Mouse (Mus musculus) large intestine, adult 2 months (tissue): ENCODE data around the gene Anks1b. TPM values are rescaled to one million over a fixed set of nuclear protein-coding genes. Genes with fewer than 3 reads are reported as not detected.
A peak's percentile ranks its signal among the peaks of the same experiment; 100 is the strongest.

Experiments
- DNase-seq: peaks from one replicate; pipeline ENCODE4 v3.0.0-alpha.2; 2012; ENCODE audit warnings: low read depth, low spot score
- WGBS: fragments of 180-500 bp; shearing (Covaris S2); methylation state at CpG from one replicate; pipeline ENCODE4 v1.1.7; 2018; 5-methylcytosine and 5-hydroxymethylcytosine counted together
- polyA plus RNA-seq: library from polyadenylated mRNA; depleted of rRNA; stranded (reverse); fragments of >200 nt; gene quantifications from 2 replicates; pipeline ENCODE4 v1.2.3, GENCODE M21; 2012

Gene Anks1b
- polyA plus RNA-seq, 1 experiment, result 0.17 TPM

- DNase-seq, result no peak
- 50% methylated on average over 1 of the region's 1 CpGs for WGBS
These were observed 73.5 kb downstream of the Anks1b start for GRCm38 (mm10) chr10:89946636-89947349.

- DNase-seq, result no peak
- 74% methylated on average over 4 of the region's 4 CpGs for WGBS
These were observed 101.1 kb downstream of the Anks1b start for GRCm38 (mm10) chr10:89974361-89974760.

GRCm38 (mm10) chr10:89975431-89975841 is 102.1 kb downstream of the Anks1b start:
- WGBS, result 68% methylated on average over 3 of the region's 3 CpGs
- DNase-seq, result no peak

GRCm38 (mm10) chr10:89976577-89976976 is 103.3 kb downstream of the Anks1b start:
- no peak for DNase-seq
- WGBS, result 89% methylated on average over 3 of the region's 3 CpGs

- no peak for DNase-seq
- 78% methylated on average over 5 of the region's 5 CpGs for WGBS
These were observed 120.9 kb downstream of the Anks1b start for GRCm38 (mm10) chr10:89994171-89994570.

- WGBS, result 36% methylated on average over 6 of the region's 6 CpGs
- DNase-seq, result no peak
These were observed 122.5 kb downstream of the Anks1b start for GRCm38 (mm10) chr10:89995621-89996428.

GRCm38 (mm10) chr10:90003980-90004729 is 130.8 kb downstream of the Anks1b start:
- no peak for DNase-seq
- 82% methylated on average over 3 of the region's 3 CpGs for WGBS

- WGBS, result 78% methylated on average over 9 of the region's 9 CpGs
These were observed 131.6 kb downstream of the Anks1b start for GRCm38 (mm10) chr10:90004882-90005281.

GRCm38 (mm10) chr10:90033037-90033436 is 159.7 kb downstream of the Anks1b start:
- 71% methylated on average over 14 of the region's 14 CpGs for WGBS
- no peak for DNase-seq

More at GRCm38 (mm10) chr10:90004882-90005281, 131.6 kb downstream of the Anks1b start:
- no peak for DNase-seq

- WGBS, result 16% methylated on average over 5 of the region's 5 CpGs
These were observed 170.0 kb downstream of the Anks1b start for GRCm38 (mm10) chr10:90043287-90043686.

GRCm38 (mm10) chr10:90043773-90044172 is 170.5 kb downstream of the Anks1b start:
- no peak for DNase-seq
- WGBS, result 44% methylated on average over 2 of the region's 2 CpGs

More at GRCm38 (mm10) chr10:90043287-90043686, 170.0 kb downstream of the Anks1b start:
- no peak for DNase-seq

- DNase-seq, result no peak
- 88% methylated on average over 8 of the region's 8 CpGs for WGBS
These were observed 170.9 kb downstream of the Anks1b start for GRCm38 (mm10) chr10:90044229-90044628.

GRCm38 (mm10) chr10:90068651-90069050 is 195.3 kb downstream of the Anks1b start:
- 56% methylated on average over 4 of the region's 4 CpGs for WGBS
- no peak for DNase-seq

- 88% methylated on average over 9 of the region's 9 CpGs for WGBS
- no peak for DNase-seq
These were observed 204.6 kb downstream of the Anks1b start for GRCm38 (mm10) chr10:90077930-90078329.

GRCm38 (mm10) chr10:90081151-90081550 is 207.8 kb downstream of the Anks1b start:
- no peak for DNase-seq
- 57% methylated on average over 3 of the region's 3 CpGs for WGBS

- DNase-seq, result peak; percentile 8
- 13% methylated on average over 7 of the region's 7 CpGs for WGBS
These were observed 208.3 kb downstream of the Anks1b start for GRCm38 (mm10) chr10:90081630-90082029.

- WGBS, result 88% methylated on average over 6 of the region's 6 CpGs
These were observed 220.6 kb downstream of the Anks1b start for GRCm38 (mm10) chr10:90093877-90094276.

GRCm38 (mm10) chr10:90112662-90113061 is 239.4 kb downstream of the Anks1b start:
- 51% methylated on average over 5 of the region's 5 CpGs for WGBS
- DNase-seq, result no peak

More at GRCm38 (mm10) chr10:90093877-90094276, 220.6 kb downstream of the Anks1b start:
- no peak for DNase-seq

GRCm38 (mm10) chr10:90116867-90117266 is 243.6 kb downstream of the Anks1b start:
- DNase-seq, result no peak
- 67% methylated on average over 3 of the region's 3 CpGs for WGBS

- DNase-seq, result no peak
- WGBS, result 67% methylated on average over 2 of the region's 2 CpGs
These were observed 244.5 kb downstream of the Anks1b start for GRCm38 (mm10) chr10:90117836-90118235.
